Mouse (Mus musculus) hindbrain, embryonic 13.5 days (tissue): ENCODE results near the gene Tent4a. TPM values are rescaled to one million over a fixed set of nuclear protein-coding genes. Genes with fewer than 3 reads are reported as not detected.
A peak's percentile ranks its signal among the peaks of the same experiment; 100 is the strongest.

Source experiments
- ATAC-seq: fragments of 200-750 bp; cut with Nextera tagmentation; 2 replicates; pipeline ENCODE4 v1.8.0; 2017; ENCODE audit warnings: moderate TSS enrichment; ENCODE audit not compliant: low FRiP score
- H3K27ac ChIP-seq: fragments of 300-500 bp; sonication (generic); 2 replicates; pipeline ENCODE4 v1.5.1; 2015; ENCODE audit warnings: inconsistent platforms, mild to moderate bottlenecking, moderate library complexity
- H3K27me3 ChIP-seq: fragments of 300-500 bp; sonication (generic); 2 replicates; pipeline ENCODE4 v1.6.1; 2015; ENCODE audit warnings: mild to moderate bottlenecking, inconsistent platforms
- H3K36me3 ChIP-seq: fragments of 300-500 bp; sonication (generic); 2 replicates; pipeline ENCODE4 v1.6.1; 2015; ENCODE audit warnings: mild to moderate bottlenecking, inconsistent platforms
- H3K4me1 ChIP-seq: fragments of 300-500 bp; sonication (generic); replicated peaks from 2 replicates; pipeline ENCODE4 v1.6.1; 2015; ENCODE audit warnings: inconsistent platforms
- H3K4me2 ChIP-seq: fragments of 300-500 bp; sonication (generic); 2 replicates; pipeline ENCODE4 v1.6.1; 2015; ENCODE audit warnings: inconsistent platforms, mild to moderate bottlenecking, moderate library complexity
- H3K4me3 ChIP-seq: fragments of 300-500 bp; sonication (generic); 2 replicates; pipeline ENCODE4 v1.5.1; 2015; ENCODE audit warnings: mild to moderate bottlenecking, inconsistent platforms
- H3K9ac ChIP-seq: fragments of 300-500 bp; sonication (generic); 2 replicates; pipeline ENCODE4 v1.6.1; 2015; ENCODE audit warnings: mild to moderate bottlenecking, inconsistent platforms
- H3K9me3 ChIP-seq: fragments of 300-500 bp; sonication (generic); 2 replicates; pipeline ENCODE4 v1.6.1; 2016; ENCODE audit warnings: inconsistent platforms
- WGBS: fragments of 180-500 bp; shearing (Covaris S2); methylation state at CpG from one replicate; pipeline ENCODE4 v1.1.7; 2015; 5-methylcytosine and 5-hydroxymethylcytosine counted together
- polyA plus RNA-seq: library from polyadenylated mRNA; unstranded; fragments of >200 nt; fragmentation: Nextera tagmentation; extraction: Ambion mirVana; gene quantifications from 2 replicates; pipeline ENCODE4 v1.2.1, GENCODE M21; 2015

The Tent4a gene
- polyA plus RNA-seq, 1 experiment from 2014 or later = 6.2 TPM

GRCm38 (mm10) chr13:69542571-69543352 is 8.3 kb upstream of the Tent4a start:
- no peak overlapping the region for H3K4me2 ChIP-seq
- H3K27me3 ChIP-seq = no peaks in the 10 kb centered on the region
- no peaks in the 10 kb centered on the region for H3K9me3 ChIP-seq
- 36% methylated on average over 17 of the region's 17 CpGs for WGBS
- H3K36me3 ChIP-seq = no peaks in the 10 kb centered on the region
- H3K9ac ChIP-seq = no peak overlapping the region
- H3K27ac ChIP-seq = no peak overlapping the region
- ATAC-seq = no peak
- peaks cover 44% of the 10 kb centered on the region for H3K4me1 ChIP-seq
- no peak overlapping the region for H3K4me3 ChIP-seq

GRCm38 (mm10) chr13:69541776-69542175 is 7.4 kb upstream of the Tent4a start:
- Histone ChIP-seq H3K4me3 (no peak overlapping the region), H3K4me2 (no peak overlapping the region), H3K27ac (no peak overlapping the region), H3K9me3 (no peaks in the 10 kb centered on the region), H3K27me3 (no peaks in the 10 kb centered on the region), H3K9ac (no peak overlapping the region), H3K4me1 (peaks cover 48% of the 10 kb centered on the region), H3K36me3 (no peaks in the 10 kb centered on the region)
- ATAC-seq = no peak
- WGBS = 80% methylated on average over 10 of the region's 10 CpGs

- no peak for ATAC-seq
- no peak overlapping the region for H3K4me3 ChIP-seq
- peaks cover 49% of the 10 kb centered on the region for H3K4me1 ChIP-seq
- 83% methylated on average over 6 of the region's 6 CpGs for WGBS
- no peak overlapping the region for H3K4me2 ChIP-seq
- H3K27me3 ChIP-seq = no peaks in the 10 kb centered on the region
- H3K9me3 ChIP-seq = no peaks in the 10 kb centered on the region
- no peak overlapping the region for H3K9ac ChIP-seq
- H3K36me3 ChIP-seq = no peaks in the 10 kb centered on the region
- H3K27ac ChIP-seq = no peak overlapping the region
Observed at GRCm38 (mm10) chr13:69541209-69541608, 6.8 kb upstream of the Tent4a start.

- no peak for ATAC-seq
- no peaks in the 10 kb centered on the region for H3K27me3 ChIP-seq
- H3K36me3 ChIP-seq = no peaks in the 10 kb centered on the region
- H3K4me2 ChIP-seq = no peak overlapping the region
- H3K4me1 ChIP-seq = peaks cover 52% of the 10 kb centered on the region
- H3K9ac ChIP-seq = 0 out of 2 replicates have a peak overlapping the region, but pooled peaks have one; percentile 8
- no peak overlapping the region for H3K4me3 ChIP-seq
- peak overlapping the region; percentile 58; the same call in 1 of the 2 replicates for H3K27ac ChIP-seq
- no peaks in the 10 kb centered on the region for H3K9me3 ChIP-seq
- 36% methylated on average over 4 of the region's 4 CpGs for WGBS
Observed at GRCm38 (mm10) chr13:69538327-69538726, 3.9 kb upstream of the Tent4a start.

GRCm38 (mm10) chr13:69537366-69537765 is 2.9 kb upstream of the Tent4a start:
- ATAC-seq = no peak
- H3K9me3 ChIP-seq = no peaks in the 10 kb centered on the region
- H3K27me3 ChIP-seq = no peaks in the 10 kb centered on the region
- H3K4me3 ChIP-seq = no peak overlapping the region
- 72% methylated on average over 7 of the region's 7 CpGs for WGBS
- H3K4me1 ChIP-seq = peaks cover 51% of the 10 kb centered on the region
- H3K27ac ChIP-seq = no peak overlapping the region
- no peaks in the 10 kb centered on the region for H3K36me3 ChIP-seq
- no peak overlapping the region for H3K4me2 ChIP-seq
- no peak overlapping the region; the same call in 1 of the 2 replicates for H3K9ac ChIP-seq

- H3K9ac ChIP-seq = peak overlapping the region; percentile 95; the same call in 1 of the 2 replicates
- H3K27me3 ChIP-seq = no peaks in the 10 kb centered on the region
- H3K4me1 ChIP-seq = peaks cover 65% of the 10 kb centered on the region
- no peaks in the 10 kb centered on the region for H3K9me3 ChIP-seq
- H3K36me3 ChIP-seq = no peaks in the 10 kb centered on the region
- no peak overlapping the region for H3K27ac ChIP-seq
- whole genome bisulfite sequencing = 78% methylated on average over 4 of the region's 4 CpGs
- H3K4me2 ChIP-seq = peak overlapping the region; percentile 80; the same call in 1 of the 2 replicates
- H3K4me3 ChIP-seq = peak overlapping the region; percentile 94; the same call in 1 of the 2 replicates
- no peak for ATAC-seq
Observed at GRCm38 (mm10) chr13:69536021-69536420, 1.6 kb upstream of the Tent4a start.

- no peaks in the 10 kb centered on the region for H3K27me3 ChIP-seq
- H3K4me3 ChIP-seq = peak overlapping the region; percentile 94
- H3K36me3 ChIP-seq = no peaks in the 10 kb centered on the region
- WGBS = under 1% methylated on average over 80 of the region's 86 CpGs
- ATAC-seq = peak; percentile 94
- peaks cover 68% of the 10 kb centered on the region for H3K4me1 ChIP-seq
- peak overlapping the region; percentile 80 for H3K4me2 ChIP-seq
- no peaks in the 10 kb centered on the region for H3K9me3 ChIP-seq
- H3K27ac ChIP-seq = peak overlapping the region; percentile 98
- H3K9ac ChIP-seq = peak overlapping the region; percentile 95
Observed at GRCm38 (mm10) chr13:69534654-69535551, 486 bp upstream of the Tent4a start.

GRCm38 (mm10) chr13:69533405-69534333 is 748 bp downstream of the Tent4a start, which contains the start of gene Nsun2:
Nsun2 (plus strand) TSS chr13:69533746.
- H3K36me3 ChIP-seq = no peaks in the 10 kb centered on the region
- peak within 1 kb of the TSS; percentile 95 for H3K9ac ChIP-seq
- peak within 1 kb of the TSS; percentile 99 for H3K4me2 ChIP-seq
- no peaks in the 10 kb centered on the region for H3K9me3 ChIP-seq
- WGBS = under 1% methylated on average over 118 of the region's 155 CpGs
- H3K27ac ChIP-seq = peak within 1 kb of the TSS; percentile 98
- H3K4me1 ChIP-seq = peaks cover 66% of the 10 kb centered on the region
- peak; percentile 6; the same call in 1 of the 2 replicates for ATAC-seq
- H3K4me3 ChIP-seq = peak within 1 kb of the TSS; percentile 94
- H3K27me3 ChIP-seq = no peaks in the 10 kb centered on the region

GRCm38 (mm10) chr13:69532893-69533404 is 1.5 kb downstream of the Tent4a start:
- ATAC-seq = no peak

GRCm38 (mm10) chr13:69532101-69532892 is 2.1 kb downstream of the Tent4a start:
- no peak for ATAC-seq
- WGBS = 22% methylated on average over 14 of the region's 14 CpGs
- Histone ChIP-seq H3K9me3 (no peaks in the 10 kb centered on the region), H3K27ac (no peak overlapping the region), H3K36me3 (no peaks in the 10 kb centered on the region), H3K4me1 (peaks cover 71% of the 10 kb centered on the region), H3K4me3 (peak overlapping the region; percentile 94), H3K9ac (peak overlapping the region; percentile 95), H3K4me2 (peak overlapping the region; percentile 99), H3K27me3 (no peaks in the 10 kb centered on the region)

More at GRCm38 (mm10) chr13:69532893-69533404, 1.5 kb downstream of the Tent4a start:
- Histone ChIP-seq H3K4me2 (peak overlapping the region; percentile 99), H3K36me3 (no peaks in the 10 kb centered on the region), H3K4me3 (peak overlapping the region; percentile 94), H3K27ac (peak overlapping the region; percentile 98), H3K27me3 (no peaks in the 10 kb centered on the region), H3K4me1 (peaks cover 67% of the 10 kb centered on the region), H3K9me3 (no peaks in the 10 kb centered on the region), H3K9ac (peak overlapping the region; percentile 95)
- under 1% methylated on average over 9 of the region's 9 CpGs for WGBS
